Mouse (Mus musculus) G1E (cell line): ENCODE measurements at regions not wholly inside any gene's neighbourhood (a gene's known extent, or its start where the extent isn't known, plus 50 kb on each side); places are given as distances from the start of the nearest gene placed in this dataset.

Experiments used
- CTCF ChIP-seq: IDR thresholded peaks from 2 replicates; pipeline ENCODE4 v1.5.1; 2012; ENCODE audit warnings: low read depth, low read length, inconsistent platforms, mixed read lengths
- GATA1 ChIP-seq: IDR thresholded peaks from 2 replicates; pipeline ENCODE4 v1.6.1; 2012; ENCODE audit warnings: borderline replicate concordance, low read length, inconsistent platforms, mixed read lengths
- TAL1 ChIP-seq: conservative IDR thresholded peaks from 2 replicates; pipeline ENCODE4 v1.6.1; 2012; ENCODE audit warnings: low read depth, low read length, inconsistent platforms, mixed read lengths

GRCm38 (mm10) chr3:153782467-153782866, 57.5 kb upstream of the St6galnac3 start:
- TF ChIP-seq CTCF (no peak), GATA1 (no peak), TAL1 (no peak)
